Mouse (Mus musculus): ENCODE data around the gene Phf21a.

- TF ChIP-seq CTCF (IDR thresholded peaks at IDR 0.05; ENCODE audit: low read depth, low read length) (no peak), POLR2AphosphoS5 (IDR thresholded peaks at IDR 0.05; ENCODE audit: insufficient replicate concordance, low read depth, low read length) (no peak)
These were observed 51.0 kb downstream of the Phf21a start for GRCm38 (mm10) chr2:92143932-92144331.

Measured in G1E (cell line).